ENCODE assay signal across 11 mouse cellular contexts in genomic region chr8:75213307-75213651, GRCm38 (mm10). TPM values are rescaled to one million over a fixed set of nuclear protein-coding genes. Genes with fewer than 3 reads are reported as not detected.
DNase-seq lines count a peak whose midpoint lies in the region; ATAC-seq and TF ChIP-seq lines count a peak whose summit lies in the region.
"Had no signal": no experiment of that assay in that cellular context is flagged by ENCODE, and none has a peak within 500 bp of the region (broad histone marks: within the 10 kb centered on the region; RNA-seq: fewer than 3 reads in every experiment).

No protein-coding gene starts in this region.

- H3K27me3 ChIP-seq in heart, embryonic 14.5 days (ENCODE audit: control insufficient read depth, insufficient read depth, low read length): peaks cover 60% of the 10 kb centered on the region
- peaks cover 14% of the 10 kb centered on the region for H3K27me3 ChIP-seq in Patski
- H3K27me3 ChIP-seq in forebrain, postnatal 0 days (ENCODE audit: insufficient read depth, low read length): peaks cover 19% of the 10 kb centered on the region
- H3K27me3 ChIP-seq in liver, postnatal 0 days (ENCODE audit: insufficient read depth, low read length): peaks cover 56% of the 10 kb centered on the region

- in situ Hi-C loops in Patski (cut with MboI; ENCODE audit: low pct_unique_long_range_greater_than_20kb): no loop called here

- WGBS in heart, embryonic 14.5 days: under 1% methylated on average over 33 of the region's 36 CpGs
- 2% methylated on average over 36 of the region's 36 CpGs for WGBS in forebrain, postnatal 0 days
- under 1% methylated on average over 35 of the region's 36 CpGs for WGBS in liver, postnatal 0 days (ENCODE audit: insufficient replicate concordance)

- peak; percentile 13; the same call in 1 of the 2 replicates for ATAC-seq in heart, embryonic 14.5 days (ENCODE audit: insufficient number of reproducible peaks, insufficient read depth, low FRiP score, low read depth)
- peak; percentile 4 for ATAC-seq in Patski
- ATAC-seq in forebrain, postnatal 0 days: peak; percentile 80
- ATAC-seq in liver, postnatal 0 days: peak; percentile 32

- POLR2A ChIA-PET in Patski (lab: Charles Lee): interaction anchor here (1.5 kb wide), 1 partner anchor 9 kb away, joined by 4 read pairs; no protein-coding TSS in a partner anchor

- H3K4me1 ChIP-seq in heart, embryonic 14.5 days (ENCODE audit: control insufficient read depth in 2 of 2, insufficient read depth in 2 of 2, low read length in 2 of 2): peaks cover 5 to 21% of the 10 kb centered on the region in 2 experiments; a peak in 3 of 4 replicates
- peaks cover 7% of the 10 kb centered on the region for H3K4me1 ChIP-seq in forebrain, postnatal 0 days (ENCODE audit: insufficient read depth)
- H3K4me1 ChIP-seq in liver, postnatal 0 days (ENCODE audit: insufficient read depth): peaks cover 9% of the 10 kb centered on the region; the same call in 1 of the 2 replicates

- CTCF ChIA-PET in Patski (lab: Charles Lee): interaction anchor here (1.0 to 2.3 kb wide), 3 partner anchors 77 to 142 kb away, joined by 3 to 13 read pairs (median 4); no protein-coding TSS in a partner anchor

- peak overlapping the region; percentile 93 for H3K4me2 ChIP-seq in heart, embryonic 14.5 days (ENCODE audit: low read length)
- H3K4me2 ChIP-seq in forebrain, postnatal 0 days (ENCODE audit: low read depth): peak overlapping the region; percentile 95
- H3K4me2 ChIP-seq in liver, postnatal 0 days (ENCODE audit: low read depth, low read length): peak overlapping the region; percentile 83

- TF ChIP-seq CTCF in Patski (IDR thresholded peaks at IDR 0.05): no peak
- no peak for TF ChIP-seq CTCF in forebrain, postnatal 0 days (IDR thresholded peaks at IDR 0.05; ENCODE audit: low read depth)
- TF ChIP-seq CTCF in liver, postnatal 0 days (IDR thresholded peaks at IDR 0.05; ENCODE audit: low read depth): no peak

- no peaks in the 10 kb centered on the region for H3K9me3 ChIP-seq in heart, embryonic 14.5 days (ENCODE audit: control insufficient read depth, low read length)
- no peaks in the 10 kb centered on the region for H3K9me3 ChIP-seq in forebrain, postnatal 0 days (ENCODE audit: low read length)
- no peaks in the 10 kb centered on the region for H3K9me3 ChIP-seq in liver, postnatal 0 days (ENCODE audit: low read length)

- peak overlapping the region; percentile 68 for H3K9ac ChIP-seq in heart, embryonic 14.5 days (ENCODE audit: low read length)
- peak overlapping the region; percentile 45 for H3K9ac ChIP-seq in forebrain, postnatal 0 days
- H3K9ac ChIP-seq in liver, postnatal 0 days (replicated peaks): peak overlapping the region; percentile 26; the same call in 1 of the 2 replicates

- peak overlapping the region; percentile 43 to 56 for H3K4me3 ChIP-seq in heart, embryonic 14.5 days (ENCODE audit: control insufficient read depth in 1 of 2, insufficient read depth in 1 of 2, low read depth in 1 of 2, low read length in 2 of 2)
- peak overlapping the region; percentile 54 for H3K4me3 ChIP-seq in forebrain, postnatal 0 days (ENCODE audit: low read depth, low read length)
- H3K4me3 ChIP-seq in liver, postnatal 0 days (ENCODE audit: low read depth, low read length): peak overlapping the region; percentile 46
- H3K4me3 ChIP-seq: myocyte had no signal

- H3K36me3 ChIP-seq in heart, embryonic 14.5 days (ENCODE audit: control insufficient read depth, insufficient read depth, low read length): no peaks in the 10 kb centered on the region
- no peaks in the 10 kb centered on the region for H3K36me3 ChIP-seq in forebrain, postnatal 0 days (ENCODE audit: insufficient read depth)
- H3K36me3 ChIP-seq in liver, postnatal 0 days (replicated peaks; ENCODE audit: insufficient read depth, low read length): no peaks in the 10 kb centered on the region
- H3K36me3 ChIP-seq: G1E had no signal

- no peak for TF ChIP-seq EP300 in liver, postnatal 0 days (IDR thresholded peaks at IDR 0.05; ENCODE audit: low read depth)

- DNase-seq in heart, adult 18-20 months: no peak
- no peak for DNase-seq in Patski (ENCODE audit: low read depth, low spot score)
- DNase-seq in forebrain, postnatal 0 days: no peak
- DNase-seq in liver, postnatal 0 days: no peak
- DNase-seq in retina, embryonic 14.5 days (ENCODE audit: low spot score): no peak
- DNase-seq in yolk sac, embryonic 10.5 days (ENCODE audit: low spot score): no peak
- DNase-seq in cerebellum, postnatal 14 days: no peak

- no peak overlapping the region for H3K27ac ChIP-seq in heart, embryonic 14.5 days (replicated peaks in 1 of 2; ENCODE audit: control insufficient read depth in 1 of 2, insufficient read depth in 1 of 2, low read depth in 2 of 2, low read length in 2 of 2)
- H3K27ac ChIP-seq in forebrain, postnatal 0 days (ENCODE audit: low read depth, low read length): no peak overlapping the region
- no peak overlapping the region for H3K27ac ChIP-seq in liver, postnatal 0 days (ENCODE audit: low read depth)

RNA-seq across cellular contexts. Expression of gene Rasd2, which starts 0.5 kb away (rescaled TPM):
- 0.57 and 0.67 TPM in 2 replicates for polyA plus RNA-seq in heart, embryonic 14.5 days (2014; fragmentation: Nextera tagmentation; extraction: Ambion mirVana)
- total RNA-seq in heart, adult 18-20 months (2021): 1 to 10 TPM; 5.4 to 6.1 TPM
- 3.6 TPM for polyA plus RNA-seq in Patski (2021)
- 4.7 and 11.6 TPM in 2 replicates for total RNA-seq in forebrain, postnatal 0 days (2014; rRNA removed)
- polyA plus RNA-seq in forebrain, postnatal 0 days (2015; fragmentation: Nextera tagmentation; extraction: Ambion mirVana): 1.8 and 4.7 TPM in 2 replicates
- polyA plus RNA-seq in liver, postnatal 0 days (2015; fragmentation: Nextera tagmentation; extraction: Ambion mirVana): 0.09 TPM in 2 replicates
- total RNA-seq: common myeloid progenitor, adult 5-6 weeks had no signal
- polyA plus RNA-seq: G1E, myocyte had no signal

Comparison
In these comparisons a context has a peak if more than half of its experiments do, and no peak if none do; other contexts are left out.
1. ATAC-seq: peak in every context shown above with its lines; median percentile 80 in forebrain, postnatal 0 days; 32 in liver, postnatal 0 days; 13 in heart, embryonic 14.5 days; 4 in Patski.